Mouse (Mus musculus) urinary bladder, adult 2 months (tissue): ENCODE results near the gene Lhfpl3. TPM values are rescaled to one million over a fixed set of nuclear protein-coding genes. Genes with fewer than 3 reads are reported as not detected.
"Not testable (repeated sequence)": the region's sequence is repeated elsewhere in the genome, so short reads cannot be mapped to it uniquely, and the experiment has no call there.

ENCODE experiments used
- DNase-seq: peaks from one replicate; pipeline ENCODE4 v3.0.0; 2022; ENCODE audit warnings: low spot score
- polyA plus RNA-seq: library from polyadenylated mRNA; depleted of rRNA; stranded (reverse); fragments of >200 nt; gene quantifications from 2 replicates; pipeline ENCODE4 v1.2.3, GENCODE M21; 2012; rRNA removed

Lhfpl3 gene
- polyA plus RNA-seq: 0.04 and 0.08 TPM in 2 replicates

DNA sequence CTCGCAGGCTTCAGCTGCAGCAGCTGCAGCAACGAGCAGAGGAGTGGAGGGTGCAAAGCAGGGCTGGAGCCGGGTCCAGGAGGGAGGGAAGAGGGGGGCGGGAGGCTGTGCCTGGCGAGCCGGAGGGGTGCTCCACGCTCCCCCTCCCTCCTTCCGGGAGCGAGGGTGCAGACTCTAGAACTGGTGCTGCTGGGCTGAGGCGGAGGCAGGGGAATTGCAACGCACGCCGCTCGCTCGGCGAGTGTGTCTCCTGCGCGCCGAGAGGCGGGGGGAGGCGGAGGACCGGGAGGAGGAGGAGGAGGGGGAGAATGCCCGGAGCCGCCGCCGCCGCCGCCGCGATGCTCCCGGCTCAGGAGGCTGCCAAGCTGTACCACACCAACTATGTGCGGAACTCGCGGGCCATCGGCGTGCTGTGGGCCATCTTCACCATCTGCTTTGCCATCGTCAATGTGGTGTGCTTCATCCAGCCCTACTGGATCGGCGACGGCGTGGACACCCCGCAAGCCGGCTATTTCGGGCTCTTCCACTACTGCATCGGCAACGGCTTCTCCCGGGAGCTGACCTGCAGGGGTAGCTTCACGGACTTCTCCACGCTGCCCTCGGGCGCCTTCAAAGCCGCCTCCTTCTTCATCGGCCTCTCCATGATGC, at the start of gene Lhfpl3:
Gene Lhfpl3 (plus strand): TSS at position 175 of the 648 bp plus-strand sequence.
- no peak for DNase-seq

DNA sequence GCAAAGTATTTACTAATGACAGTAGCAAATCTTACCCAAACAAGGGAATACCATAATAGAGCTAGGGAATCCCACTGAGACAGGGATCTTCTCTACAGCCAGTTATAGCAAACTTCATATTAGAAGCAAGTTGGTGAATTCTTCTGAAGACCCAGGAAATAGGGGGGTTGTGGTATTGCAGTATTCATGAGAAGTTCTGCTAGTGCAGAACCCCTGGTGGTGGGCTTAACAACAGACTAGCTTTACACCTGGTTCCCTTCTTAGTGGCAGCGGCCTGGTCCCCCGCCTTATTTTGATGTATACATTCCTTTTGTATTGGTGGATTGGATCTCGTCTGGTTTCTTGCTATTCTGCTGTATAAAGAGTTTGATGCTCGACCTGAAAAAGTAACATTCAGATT, 39.6 kb upstream of the Lhfpl3 start:
- DNase-seq: not testable (repeated sequence)

DNA sequence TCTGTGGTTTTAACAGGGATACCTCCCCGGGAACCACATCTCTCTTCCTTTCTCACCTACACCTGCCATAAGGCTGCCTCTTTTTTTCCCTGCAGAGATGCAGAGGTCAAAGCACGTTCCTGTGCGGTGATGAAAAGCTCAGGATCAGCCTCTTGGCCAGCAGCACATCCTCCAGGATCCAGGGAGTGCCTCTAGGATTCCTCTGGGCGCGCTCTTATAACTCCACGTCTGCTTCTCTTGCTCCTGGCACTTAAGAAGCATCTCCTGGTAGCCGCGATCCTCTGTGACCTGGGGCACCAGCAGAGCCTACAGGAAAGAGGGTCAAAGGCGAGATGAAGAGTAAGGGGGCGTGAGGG, 352 bp upstream of the Lhfpl3 start:
- DNase-seq: no peak

DNA sequence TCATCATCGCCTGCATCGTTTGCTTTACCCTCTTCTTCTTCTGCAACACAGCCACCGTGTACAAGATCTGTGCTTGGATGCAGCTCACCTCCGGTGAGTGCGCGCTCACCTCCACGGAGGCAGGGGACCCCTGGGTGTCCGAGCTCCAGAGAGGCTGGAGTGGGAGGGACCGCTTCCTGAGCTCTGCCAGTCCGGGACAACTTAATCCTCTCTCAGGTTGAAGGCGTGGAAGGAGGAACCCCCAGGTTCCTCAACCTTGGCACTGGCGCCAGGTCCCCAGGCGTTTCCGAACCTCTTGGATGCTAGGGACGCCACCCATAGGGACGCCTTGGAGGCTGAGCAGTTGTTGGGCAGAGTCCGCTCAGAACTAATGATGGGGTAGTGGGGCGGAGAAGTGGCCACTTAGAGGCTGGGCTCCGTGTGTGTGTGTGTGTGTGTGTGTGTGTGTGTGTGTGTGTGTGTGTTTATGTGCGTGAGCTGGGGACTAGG, 718 bp downstream of the Lhfpl3 start:
- DNase-seq: no peak

DNA sequence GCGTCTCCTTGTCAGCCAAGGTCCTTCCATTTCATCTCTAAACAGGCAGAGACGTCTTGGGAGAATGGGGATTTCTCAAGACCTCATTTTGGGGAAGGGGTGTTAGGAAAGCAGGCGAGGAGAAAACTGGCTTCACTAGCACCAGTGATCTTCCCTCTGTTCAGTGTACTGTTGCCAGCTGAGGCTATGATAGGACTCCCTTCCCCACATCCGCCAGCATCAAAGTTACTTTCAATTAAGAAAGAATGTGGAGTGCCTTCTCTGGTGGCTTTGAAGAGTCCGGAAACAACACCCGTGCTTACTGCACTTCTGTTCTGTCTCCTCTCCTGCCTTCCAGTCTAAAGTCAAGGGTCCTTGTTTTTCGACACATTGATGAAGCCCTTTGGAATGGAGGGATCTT, 1.4 kb downstream of the Lhfpl3 start:
- DNase-seq: no peak

DNA sequence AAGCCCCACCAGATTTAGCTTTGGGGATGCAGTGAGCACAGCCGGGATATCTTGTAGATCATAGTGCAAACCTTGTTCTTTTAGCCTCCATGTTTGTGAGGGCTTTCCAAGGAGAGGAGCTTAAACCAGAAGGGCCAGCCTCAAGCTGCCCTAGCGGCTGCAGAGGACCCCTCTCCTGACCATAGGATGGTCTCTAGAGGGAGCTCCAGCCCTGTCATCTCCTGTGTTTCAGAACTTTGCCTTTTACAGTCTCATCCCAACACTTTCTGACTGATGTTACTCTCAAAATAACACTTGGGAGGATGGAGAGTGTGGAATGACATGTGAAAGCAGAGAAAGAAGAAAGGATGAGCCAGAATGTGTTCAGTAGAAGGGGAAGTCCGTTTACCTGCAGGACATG, 11.4 kb downstream of the Lhfpl3 start:
- DNase-seq: no peak

DNA sequence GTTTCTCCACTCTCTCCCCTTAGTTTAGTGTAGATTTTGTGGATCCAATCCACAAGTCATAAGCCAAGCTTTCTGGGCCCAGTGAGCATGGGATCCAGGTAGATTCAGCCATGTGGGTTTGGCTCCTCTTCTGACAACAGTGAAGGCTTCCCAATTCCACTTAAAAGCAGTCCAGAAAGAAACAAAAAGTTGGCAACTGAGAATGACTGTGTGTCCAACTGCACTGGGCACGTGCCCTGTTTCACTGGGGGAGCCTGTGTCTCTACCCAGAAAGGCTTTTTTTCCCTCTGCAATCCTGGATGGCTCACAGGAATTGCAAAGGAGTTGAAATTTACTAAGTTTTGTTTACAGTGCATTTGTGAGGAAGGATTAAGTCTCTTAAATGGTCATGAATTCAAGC, 24.9 kb downstream of the Lhfpl3 start:
- DNase-seq: no peak

DNA sequence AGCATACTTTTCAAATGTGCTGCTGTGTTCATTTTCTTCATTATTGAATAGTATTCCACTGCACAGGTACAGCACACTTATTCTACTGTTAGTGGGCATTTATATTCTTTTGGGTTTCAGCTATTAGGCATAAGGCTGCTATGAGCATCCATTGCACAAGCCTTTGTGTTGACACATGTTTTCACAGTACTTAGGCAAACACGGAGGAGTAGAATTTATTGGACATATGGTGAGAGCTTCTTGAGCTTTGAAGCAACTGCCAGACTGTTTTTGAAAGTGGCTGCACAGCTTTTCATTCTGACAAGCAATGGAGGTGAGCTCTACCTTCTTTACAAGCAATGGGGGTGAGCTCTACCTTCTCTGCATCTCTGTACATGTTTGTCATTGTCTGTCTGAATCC, 49.5 kb downstream of the Lhfpl3 start:
- no peak for DNase-seq

DNA sequence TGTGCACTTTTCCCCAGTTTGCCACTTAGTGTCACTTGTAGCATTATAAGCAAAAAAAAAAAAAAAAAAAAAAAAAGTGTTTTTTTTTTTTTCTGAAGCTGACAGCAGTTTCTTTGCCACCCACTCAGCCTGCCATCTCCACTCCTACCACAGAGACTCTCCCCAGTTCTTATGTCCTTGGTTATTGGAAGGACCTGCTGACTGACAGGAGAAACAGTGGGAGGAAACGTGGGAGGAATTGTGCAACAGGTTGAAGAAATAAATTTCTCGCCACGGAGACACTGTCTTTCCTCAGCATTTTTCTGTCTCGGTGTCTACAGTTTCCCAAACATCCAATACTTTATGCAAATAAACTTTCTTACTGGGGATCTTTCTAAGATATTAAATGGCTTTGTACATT, 67.6 kb downstream of the Lhfpl3 start:
- no peak for DNase-seq

DNA sequence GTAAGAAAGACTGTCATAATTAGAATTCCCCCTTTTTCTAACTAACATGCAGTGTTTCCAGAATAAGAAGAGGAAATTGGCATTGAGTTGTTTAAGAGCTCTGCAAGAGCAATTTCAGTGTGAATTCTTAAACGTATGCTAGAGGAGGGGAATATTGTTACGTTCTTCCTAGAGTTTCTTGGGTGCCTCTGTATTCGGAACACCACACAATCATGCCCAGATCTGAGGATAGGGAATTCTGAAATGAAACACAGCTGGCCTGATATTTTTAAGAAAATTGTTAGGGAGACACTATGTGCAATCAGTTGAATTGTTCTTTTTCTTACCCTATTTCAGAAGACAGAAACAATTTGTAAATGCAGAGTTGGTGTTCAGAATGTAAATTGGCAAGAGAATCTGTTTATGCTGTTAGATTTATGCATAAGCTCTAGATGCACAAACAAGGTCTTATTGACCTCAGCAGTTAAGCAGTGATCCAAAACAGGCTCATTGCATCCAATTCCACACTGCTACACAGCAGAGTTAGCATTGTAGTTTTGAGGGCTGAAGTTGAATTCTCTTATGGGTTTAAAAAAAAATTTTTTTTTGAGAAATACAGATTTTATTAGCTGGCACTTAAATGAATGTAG, 84.1 kb downstream of the Lhfpl3 start:
- DNase-seq: no peak

DNA sequence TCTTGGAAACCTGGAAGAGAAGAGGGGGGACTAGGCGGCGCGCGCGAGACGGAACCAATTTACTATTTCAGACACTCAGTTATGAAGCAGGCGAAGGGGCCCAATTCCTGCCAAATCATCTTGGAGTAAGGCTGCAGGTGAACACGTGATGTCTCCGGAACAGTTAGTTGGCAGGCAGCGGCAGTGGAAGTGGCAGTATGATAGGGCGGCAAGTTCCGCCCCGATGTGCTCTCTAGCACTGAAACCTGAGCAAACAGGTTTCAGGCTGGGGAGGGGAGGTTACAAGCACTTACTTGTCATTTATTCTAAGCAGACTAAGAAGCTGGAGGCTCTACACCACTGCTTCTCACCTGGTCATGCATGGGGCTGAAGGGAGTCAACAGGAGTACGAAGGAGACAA, 105.7 kb downstream of the Lhfpl3 start:
- DNase-seq: no peak

DNA sequence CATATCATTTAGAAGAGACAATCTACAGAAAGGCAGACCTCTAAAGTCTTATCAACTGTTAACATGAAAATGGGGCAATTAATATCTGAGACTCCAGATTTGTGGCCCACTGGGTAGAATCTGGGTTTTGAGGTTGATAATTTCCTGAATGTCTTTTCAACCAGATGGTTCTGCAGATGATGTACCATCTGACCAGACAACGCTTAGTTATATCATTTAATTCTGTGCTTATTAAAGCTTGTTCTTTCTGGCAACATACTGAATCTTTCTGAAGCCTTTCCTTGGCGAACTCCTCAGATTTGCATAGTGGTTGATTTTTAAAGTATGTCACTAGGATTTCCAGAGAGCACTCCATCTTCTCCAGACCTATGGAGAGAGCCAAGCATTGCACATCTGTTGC, 107.6 kb downstream of the Lhfpl3 start:
- no peak for DNase-seq

DNA sequence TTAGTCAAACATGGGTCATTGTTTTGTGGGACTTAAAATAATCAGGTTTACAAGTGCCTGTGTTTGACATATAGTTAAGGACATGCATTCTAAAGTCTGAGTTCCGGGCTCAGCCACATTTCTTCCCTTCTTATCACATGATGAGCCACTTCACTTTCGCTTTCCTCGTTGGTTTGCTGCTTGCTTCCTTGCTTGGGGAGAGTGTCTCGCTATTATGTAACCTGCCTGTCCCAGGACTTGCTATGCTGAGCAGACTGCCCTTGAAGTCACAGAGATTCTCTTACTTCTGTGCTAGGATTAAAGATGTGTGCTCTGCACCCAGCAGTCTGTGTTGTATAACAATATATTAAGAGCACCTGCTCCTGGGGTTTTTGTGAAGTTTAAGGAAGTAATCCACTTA, 110.6 kb downstream of the Lhfpl3 start:
- no peak for DNase-seq

DNA sequence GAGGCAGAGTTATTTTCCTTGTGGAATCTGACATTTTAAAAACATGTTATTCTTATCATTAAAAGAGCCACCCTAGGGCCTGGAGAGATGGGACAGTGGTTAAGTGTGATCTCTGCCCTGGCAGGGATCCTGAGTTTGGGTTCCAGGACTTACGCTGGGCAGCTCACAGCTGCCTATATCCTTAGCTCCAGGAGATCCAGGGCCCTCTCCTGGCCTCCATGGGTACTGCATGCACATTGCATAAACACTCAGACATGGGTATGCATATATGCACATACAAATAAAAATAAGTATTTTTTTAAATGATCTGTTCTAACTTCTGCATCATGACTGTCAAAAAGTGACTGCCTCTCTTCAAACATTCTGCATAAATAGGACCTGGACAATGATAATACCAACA, 115.5 kb downstream of the Lhfpl3 start:
- DNase-seq: no peak

DNA sequence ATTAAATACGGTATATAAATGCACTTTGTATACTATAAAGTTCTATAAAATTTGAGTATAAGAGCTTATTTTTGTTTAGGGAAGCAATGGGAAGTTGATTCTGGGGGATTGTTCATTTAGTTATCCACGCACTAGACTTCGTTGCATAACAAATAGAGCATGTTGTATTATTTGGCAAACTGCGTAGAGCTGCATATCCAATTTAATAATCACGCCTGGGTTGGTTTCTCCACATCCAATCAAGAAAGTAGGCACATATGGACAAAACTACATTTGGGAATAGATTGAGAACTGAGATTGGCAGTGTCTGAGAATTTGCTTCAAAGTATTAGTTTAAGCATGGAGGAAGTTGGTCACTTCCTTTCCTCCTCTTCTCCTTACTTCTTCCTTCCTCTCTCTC, 123.2 kb downstream of the Lhfpl3 start:
- no peak for DNase-seq

DNA sequence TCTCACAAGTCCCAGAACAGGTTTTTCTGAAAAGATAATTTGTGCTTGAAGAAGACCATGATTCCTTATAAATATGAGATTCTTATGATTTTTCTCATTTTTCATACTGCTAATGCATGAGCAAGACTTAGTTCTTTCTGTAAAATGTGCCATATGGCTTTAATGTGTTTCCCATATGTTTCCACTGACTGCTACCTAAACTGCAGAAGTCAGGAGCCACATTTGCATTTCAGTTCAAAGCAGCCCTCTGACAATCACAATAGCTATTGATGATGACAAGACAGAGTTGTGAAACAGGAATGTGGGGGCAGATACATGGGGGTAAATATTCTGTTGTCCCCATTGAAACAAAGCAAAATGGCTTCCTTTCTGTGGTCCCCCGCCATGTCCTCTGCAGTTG, 126.6 kb downstream of the Lhfpl3 start:
- DNase-seq: no peak

DNA sequence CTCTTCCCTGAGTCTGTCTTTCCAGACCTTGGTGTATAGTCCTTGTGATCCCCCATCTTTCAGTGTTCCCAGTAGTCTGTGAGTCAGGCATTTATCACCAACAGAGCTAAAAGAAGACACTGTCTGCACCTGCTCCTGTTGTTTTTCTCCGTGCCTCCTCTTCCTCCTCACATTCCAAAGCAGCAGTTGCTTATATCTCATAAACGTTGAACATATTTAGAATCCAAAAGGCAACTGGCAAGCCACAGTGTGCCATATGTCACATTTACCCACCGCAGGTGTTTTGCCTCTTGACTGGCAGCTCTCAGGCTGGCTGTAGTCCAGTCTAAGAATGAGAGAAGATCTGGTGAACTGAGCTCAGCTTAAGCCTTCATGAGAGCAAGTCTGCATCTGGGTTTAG, 142.5 kb downstream of the Lhfpl3 start:
- DNase-seq: no peak

DNA sequence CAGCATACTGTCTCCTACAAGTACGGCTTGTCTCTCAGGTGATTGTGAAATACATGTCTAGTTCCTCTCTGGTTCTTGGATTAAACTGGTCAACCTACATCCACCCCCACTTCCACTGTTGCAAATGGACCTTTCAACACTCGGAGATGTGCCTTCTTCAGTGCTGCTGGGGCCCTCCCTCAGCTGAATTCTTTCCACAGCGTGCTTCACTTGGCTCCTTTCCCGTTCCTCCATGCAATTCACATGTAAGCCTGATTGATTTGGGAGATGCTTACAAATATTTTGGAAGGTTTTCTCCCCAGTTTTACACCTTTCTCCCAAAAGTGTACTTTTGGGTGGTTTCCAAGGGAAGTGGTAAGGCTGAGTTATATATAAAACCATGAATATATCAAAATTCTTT, 143.6 kb downstream of the Lhfpl3 start:
- DNase-seq: no peak

DNA sequence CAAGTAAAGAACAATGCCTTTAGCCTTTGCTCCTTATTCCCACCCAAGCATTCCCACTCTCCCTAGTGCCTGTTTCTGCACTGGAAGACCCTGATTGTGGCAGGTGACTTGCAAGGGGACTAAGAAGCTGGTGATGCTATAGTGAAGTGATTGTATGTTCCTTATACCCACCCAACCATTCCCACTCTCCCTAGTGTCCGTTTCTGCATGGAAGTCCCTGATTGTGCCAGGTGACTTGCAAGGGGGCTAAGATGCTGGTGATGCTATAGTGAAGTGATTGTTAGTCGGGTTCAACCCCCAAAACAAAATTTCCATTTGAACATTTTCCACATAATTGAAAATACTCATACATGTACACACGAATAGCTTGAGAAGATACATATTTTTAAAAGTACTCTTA, 151.4 kb downstream of the Lhfpl3 start:
- DNase-seq: no peak

DNA sequence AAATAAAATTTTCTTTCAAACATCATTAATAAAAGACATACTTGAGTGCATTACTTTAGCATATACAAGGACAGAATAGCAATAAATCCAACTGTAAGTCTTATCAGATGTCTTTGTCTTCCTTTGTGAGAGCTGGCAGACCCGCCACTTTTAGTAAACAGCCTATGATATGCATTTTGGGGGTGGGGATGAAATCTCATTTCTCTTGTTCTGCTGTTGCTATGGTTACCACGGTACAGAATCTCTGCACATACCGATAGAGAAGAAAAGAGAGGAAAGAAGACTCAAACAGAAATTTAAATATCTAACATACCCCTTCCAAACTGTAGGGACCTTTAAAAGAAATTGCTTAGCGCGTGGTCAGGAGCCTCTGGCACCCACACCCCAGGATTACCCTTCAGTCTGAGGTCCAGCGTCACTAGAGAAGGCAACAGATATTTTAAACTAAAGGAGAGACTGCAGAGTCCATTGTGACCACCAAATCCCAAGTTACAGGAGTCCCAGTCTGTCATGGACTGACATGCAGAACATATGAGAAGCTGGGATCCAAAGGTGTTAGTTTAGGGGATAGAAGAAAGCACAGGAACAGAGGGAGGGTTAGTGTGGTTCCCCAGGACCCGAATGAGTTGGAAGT, 151.9 kb downstream of the Lhfpl3 start:
- no peak for DNase-seq

DNA sequence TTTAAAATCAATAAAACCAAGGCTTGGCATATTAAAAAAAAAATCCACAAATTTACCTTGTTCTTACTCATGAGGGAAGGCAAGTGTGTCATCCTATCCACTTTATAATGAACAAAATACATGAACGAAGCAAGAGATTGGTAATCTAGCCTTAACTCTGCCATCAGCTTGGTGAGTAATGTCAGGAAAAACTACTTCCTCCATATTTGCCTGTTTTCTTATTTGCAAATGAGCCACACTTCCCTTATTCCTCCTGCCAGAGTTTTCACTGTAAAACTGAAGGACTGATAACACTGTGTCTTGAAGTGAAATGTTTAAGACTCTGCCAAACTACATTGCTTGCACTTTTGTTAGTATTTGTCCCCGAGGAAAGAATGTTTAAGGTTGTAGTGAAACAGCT, 152.7 kb downstream of the Lhfpl3 start:
- no peak for DNase-seq

DNA sequence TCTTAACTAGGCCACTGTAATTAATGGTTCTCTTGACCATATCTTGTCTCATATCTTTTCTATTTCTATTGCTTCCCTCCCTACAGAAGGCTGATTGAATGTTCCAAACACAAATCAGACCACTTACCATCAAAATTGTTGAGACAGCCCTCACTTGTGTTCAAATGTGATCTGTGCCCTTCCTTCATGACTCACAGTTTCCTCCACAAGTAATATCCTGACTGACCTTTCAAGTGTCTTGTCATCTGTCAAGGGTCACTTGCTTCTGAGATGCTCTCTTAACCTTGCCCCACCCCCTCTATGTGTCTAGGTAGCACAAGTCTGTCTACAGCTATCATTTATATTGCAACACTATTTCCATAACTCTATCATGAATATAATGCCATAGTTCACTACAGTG, 154.1 kb downstream of the Lhfpl3 start:
- DNase-seq: no peak

DNA sequence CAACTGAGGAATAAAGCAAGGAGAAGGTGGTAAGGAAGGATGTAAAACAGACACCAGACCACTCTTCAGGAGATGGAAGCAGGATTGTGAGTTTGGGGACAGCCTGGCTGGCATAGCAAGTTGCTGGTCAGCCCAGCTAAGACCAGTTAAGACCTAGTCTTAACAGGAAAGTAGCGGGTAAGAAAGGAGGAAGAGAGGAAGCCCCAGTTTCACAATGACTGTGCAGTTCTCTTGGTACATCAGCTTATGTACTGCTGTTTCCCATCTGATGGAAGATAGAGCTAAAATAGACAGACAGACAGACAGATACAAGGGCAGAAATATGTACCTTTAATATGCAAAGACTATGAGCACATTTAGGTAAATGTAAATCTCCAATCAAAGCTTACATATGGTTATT, 171.3 kb downstream of the Lhfpl3 start:
- DNase-seq: no peak
